Mouse (Mus musculus) intestine, embryonic 15.5 days (tissue): Measurements from ENCODE around the gene Rgs6. TPM values are rescaled to one million over a fixed set of nuclear protein-coding genes. Genes with fewer than 3 reads are reported as not detected.

Experiments
- ATAC-seq: fragments of 200-750 bp; cut with Nextera tagmentation; 2 replicates; pipeline ENCODE4 v1.8.0; 2017; ENCODE audit warnings: moderate TSS enrichment, moderate library complexity
- H3K27ac ChIP-seq: fragments of 300-500 bp; sonication (generic); 2 replicates; pipeline ENCODE4 v1.5.1; 2015; ENCODE audit warnings: mild to moderate bottlenecking, inconsistent platforms
- H3K27me3 ChIP-seq: fragments of 300-500 bp; sonication (generic); replicated peaks from 2 replicates; pipeline ENCODE4 v1.6.1; 2015; ENCODE audit warnings: inconsistent platforms
- H3K36me3 ChIP-seq: fragments of 300-500 bp; sonication (generic); 2 replicates; pipeline ENCODE4 v1.6.1; 2015; ENCODE audit warnings: inconsistent platforms
- H3K4me1 ChIP-seq: fragments of 300-500 bp; sonication (generic); replicated peaks from 2 replicates; pipeline ENCODE4 v1.6.1; 2015; ENCODE audit warnings: inconsistent platforms
- H3K4me2 ChIP-seq: fragments of 300-500 bp; sonication (generic); replicated peaks from 2 replicates; pipeline ENCODE4 v1.6.1; 2015; ENCODE audit warnings: mild to moderate bottlenecking, inconsistent platforms
- H3K4me3 ChIP-seq: fragments of 300-500 bp; sonication (generic); replicated peaks from 2 replicates; pipeline ENCODE4 v1.5.1; 2015; ENCODE audit warnings: inconsistent platforms
- H3K9ac ChIP-seq: fragments of 300-500 bp; sonication (generic); 2 replicates; pipeline ENCODE4 v1.6.1; 2015; ENCODE audit warnings: inconsistent platforms
- H3K9me3 ChIP-seq: fragments of 300-500 bp; sonication (generic); 2 replicates; pipeline ENCODE4 v1.6.1; 2016; ENCODE audit warnings: inconsistent platforms
- WGBS: fragments of 180-500 bp; shearing (Covaris S2); methylation state at CpG from one replicate; pipeline ENCODE4 v1.1.7; 2015; 5-methylcytosine and 5-hydroxymethylcytosine counted together
- polyA plus RNA-seq: library from polyadenylated mRNA; unstranded; fragments of >200 nt; fragmentation: Nextera tagmentation; extraction: Ambion mirVana; gene quantifications from 2 replicates; pipeline ENCODE4 v1.2.1, GENCODE M21; 2015

Gene Rgs6
- polyA plus RNA-seq, 1 experiment from 2014 or later, result 1.9 TPM

- 36% methylated on average over 13 of the region's 13 CpGs for WGBS
- Histone ChIP-seq H3K9ac (no peak overlapping the region), H3K9me3 (no peaks in the 10 kb centered on the region), H3K36me3 (no peaks in the 10 kb centered on the region), H3K27ac (no peak overlapping the region), H3K27me3 (no peaks in the 10 kb centered on the region), H3K4me2 (no peak overlapping the region), H3K4me1 (peaks cover 18% of the 10 kb centered on the region), H3K4me3 (no peak overlapping the region)
- ATAC-seq, result peak; percentile 94
These were observed 485.1 kb downstream of the Rgs6 start for GRCm38 (mm10) chr12:83072951-83073878.

- Histone ChIP-seq H3K27ac (no peak overlapping the region), H3K4me2 (no peak overlapping the region), H3K9me3 (no peaks in the 10 kb centered on the region), H3K36me3 (no peaks in the 10 kb centered on the region), H3K4me3 (no peak overlapping the region), H3K4me1 (peaks cover 18% of the 10 kb centered on the region), H3K9ac (no peak overlapping the region), H3K27me3 (no peaks in the 10 kb centered on the region)
- ATAC-seq, result no peak
- 82% methylated on average over 6 of the region's 6 CpGs for WGBS
These were observed 485.8 kb downstream of the Rgs6 start for GRCm38 (mm10) chr12:83073879-83074368.

GRCm38 (mm10) chr12:83076179-83076578 lies 488.1 kb downstream of the Rgs6 start:
- WGBS, result 92% methylated on average over 3 of the region's 3 CpGs
- no peak overlapping the region for H3K4me2 ChIP-seq
- no peak overlapping the region for H3K27ac ChIP-seq
- no peaks in the 10 kb centered on the region for H3K27me3 ChIP-seq
- H3K36me3 ChIP-seq, result no peaks in the 10 kb centered on the region
- no peak for ATAC-seq
- H3K4me1 ChIP-seq, result peaks cover 15% of the 10 kb centered on the region
- no peak overlapping the region for H3K4me3 ChIP-seq
- no peak overlapping the region for H3K9ac ChIP-seq
- no peaks in the 10 kb centered on the region for H3K9me3 ChIP-seq

GRCm38 (mm10) chr12:83077486-83077885 lies 489.4 kb downstream of the Rgs6 start:
- no peak for ATAC-seq
- H3K36me3 ChIP-seq, result no peaks in the 10 kb centered on the region
- WGBS, result 81% methylated on average over 2 of the region's 2 CpGs
- H3K27me3 ChIP-seq, result no peaks in the 10 kb centered on the region
- H3K9ac ChIP-seq, result no peak overlapping the region
- no peaks in the 10 kb centered on the region for H3K9me3 ChIP-seq
- no peak overlapping the region for H3K27ac ChIP-seq
- peaks cover 13% of the 10 kb centered on the region for H3K4me1 ChIP-seq
- H3K4me2 ChIP-seq, result no peak overlapping the region
- no peak overlapping the region for H3K4me3 ChIP-seq

GRCm38 (mm10) chr12:83083427-83083826 lies 495.3 kb downstream of the Rgs6 start:
- H3K4me3 ChIP-seq, result no peak overlapping the region
- no peaks in the 10 kb centered on the region for H3K27me3 ChIP-seq
- ATAC-seq, result peak; percentile 86
- no peak overlapping the region for H3K27ac ChIP-seq
- no peak overlapping the region for H3K9ac ChIP-seq
- no peaks in the 10 kb centered on the region for H3K36me3 ChIP-seq
- 72% methylated on average over 3 of the region's 4 CpGs for WGBS
- no peak overlapping the region for H3K4me2 ChIP-seq
- H3K9me3 ChIP-seq, result no peaks in the 10 kb centered on the region
- H3K4me1 ChIP-seq, result peaks cover 8% of the 10 kb centered on the region; the same call in 1 of the 2 replicates

GRCm38 (mm10) chr12:83084614-83085013 lies 496.5 kb downstream of the Rgs6 start:
- Histone ChIP-seq H3K27me3 (no peaks in the 10 kb centered on the region), H3K9me3 (no peaks in the 10 kb centered on the region), H3K9ac (no peak overlapping the region), H3K4me2 (no peak overlapping the region), H3K27ac (no peak overlapping the region), H3K36me3 (no peaks in the 10 kb centered on the region), H3K4me1 (peaks cover 8% of the 10 kb centered on the region; the same call in 1 of the 2 replicates), H3K4me3 (no peak overlapping the region)
- ATAC-seq, result no peak
- WGBS, result 88% methylated on average over 5 of the region's 5 CpGs

- no peak; the same call in 1 of the 2 replicates for ATAC-seq
- H3K9ac ChIP-seq, result no peak overlapping the region
- H3K27me3 ChIP-seq, result no peaks in the 10 kb centered on the region
- peaks cover 8% of the 10 kb centered on the region; the same call in 1 of the 2 replicates for H3K4me1 ChIP-seq
- H3K27ac ChIP-seq, result 0 out of 2 replicates have a peak overlapping the region, but pooled peaks have one; percentile 7
- H3K4me3 ChIP-seq, result no peak overlapping the region
- H3K36me3 ChIP-seq, result no peaks in the 10 kb centered on the region
- 66% methylated on average over 4 of the region's 4 CpGs for WGBS
- no peaks in the 10 kb centered on the region for H3K9me3 ChIP-seq
- H3K4me2 ChIP-seq, result no peak overlapping the region
These were observed 498.9 kb downstream of the Rgs6 start for GRCm38 (mm10) chr12:83087010-83087409.

GRCm38 (mm10) chr12:83087555-83087954 lies 499.5 kb downstream of the Rgs6 start:
- H3K4me2 ChIP-seq, result no peak overlapping the region

GRCm38 (mm10) chr12:83092001-83092400 lies 503.9 kb downstream of the Rgs6 start:
- peaks cover 8% of the 10 kb centered on the region; the same call in 1 of the 2 replicates for H3K4me1 ChIP-seq
- H3K9me3 ChIP-seq, result no peaks in the 10 kb centered on the region
- ATAC-seq, result no peak
- H3K4me3 ChIP-seq, result no peak overlapping the region
- H3K27ac ChIP-seq, result no peak overlapping the region
- H3K36me3 ChIP-seq, result no peaks in the 10 kb centered on the region
- no peaks in the 10 kb centered on the region for H3K27me3 ChIP-seq
- no peak overlapping the region for H3K9ac ChIP-seq
- WGBS, result 83% methylated on average over 7 of the region's 7 CpGs
- H3K4me2 ChIP-seq, result no peak overlapping the region

More at GRCm38 (mm10) chr12:83087555-83087954, 499.5 kb downstream of the Rgs6 start:
- no peak overlapping the region for H3K4me3 ChIP-seq
- H3K27me3 ChIP-seq, result no peaks in the 10 kb centered on the region
- peak overlapping the region; percentile 7; the same call in 1 of the 2 replicates for H3K27ac ChIP-seq
- H3K4me1 ChIP-seq, result peaks cover 8% of the 10 kb centered on the region; the same call in 1 of the 2 replicates
- no peaks in the 10 kb centered on the region for H3K9me3 ChIP-seq
- no peaks in the 10 kb centered on the region for H3K36me3 ChIP-seq
- WGBS, result 36% methylated on average over 7 of the region's 7 CpGs
- H3K9ac ChIP-seq, result no peak overlapping the region
- ATAC-seq, result peak; percentile 57; the same call in 1 of the 2 replicates

- Histone ChIP-seq H3K9ac (no peak overlapping the region), H3K4me2 (no peak overlapping the region), H3K27me3 (no peaks in the 10 kb centered on the region), H3K9me3 (no peaks in the 10 kb centered on the region), H3K4me1 (no peaks in the 10 kb centered on the region), H3K27ac (no peak overlapping the region), H3K36me3 (no peaks in the 10 kb centered on the region), H3K4me3 (no peak overlapping the region)
- 81% methylated on average over 1 of the region's 1 CpGs for WGBS
- no peak for ATAC-seq
These were observed 509.7 kb downstream of the Rgs6 start for GRCm38 (mm10) chr12:83097787-83098186.

GRCm38 (mm10) chr12:83098646-83099371 lies 510.7 kb downstream of the Rgs6 start:
- Histone ChIP-seq H3K9ac (no peak overlapping the region), H3K4me2 (no peak overlapping the region), H3K9me3 (no peaks in the 10 kb centered on the region), H3K27ac (no peak overlapping the region), H3K4me1 (no peaks in the 10 kb centered on the region), H3K27me3 (no peaks in the 10 kb centered on the region), H3K36me3 (no peaks in the 10 kb centered on the region), H3K4me3 (no peak overlapping the region)
- ATAC-seq, result no peak
- 47% methylated on average over 10 of the region's 10 CpGs for WGBS

GRCm38 (mm10) chr12:83099920-83100319 lies 511.8 kb downstream of the Rgs6 start:
- WGBS, result 96% methylated on average over 2 of the region's 2 CpGs
- ATAC-seq, result no peak
- Histone ChIP-seq H3K27me3 (no peaks in the 10 kb centered on the region), H3K36me3 (no peaks in the 10 kb centered on the region), H3K9me3 (no peaks in the 10 kb centered on the region), H3K4me2 (no peak overlapping the region), H3K4me3 (no peak overlapping the region), H3K27ac (no peak overlapping the region), H3K9ac (no peak overlapping the region), H3K4me1 (no peaks in the 10 kb centered on the region)
